Mouse (Mus musculus): ENCODE measurements at regions not wholly inside any gene's neighbourhood (a gene's known extent, or its start where the extent isn't known, plus 50 kb on each side); places are given as distances from the start of the nearest gene placed in this dataset.
A peak's percentile ranks its signal among the peaks of the same experiment; 100 is the strongest.

- no peak for DNase-seq (ENCODE audit: low spot score)
These were observed 141.5 kb upstream of the Jag1 start for GRCm38 (mm10) chr2:137257847-137258515.

DNA sequence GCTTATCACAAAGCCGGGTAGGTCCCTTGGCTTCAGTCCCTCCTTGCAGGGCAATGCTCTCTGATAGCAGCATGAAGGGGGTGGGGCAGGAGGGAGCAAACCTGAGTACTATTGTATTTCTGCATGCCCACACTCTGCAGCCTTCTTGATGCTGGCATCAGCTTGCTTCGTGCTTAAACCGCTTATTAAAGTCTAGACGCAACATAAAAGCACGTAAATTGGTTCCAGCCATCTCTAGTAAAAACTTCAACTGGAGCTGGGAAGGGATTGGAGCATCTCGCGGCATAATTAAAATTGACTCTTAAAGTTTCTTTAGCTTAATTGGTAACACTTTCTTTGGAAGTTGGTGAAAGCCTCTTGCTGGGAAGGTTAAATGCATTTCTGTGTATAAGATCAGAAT lies 131.5 kb upstream of the Jag1 start:
- DNase-seq (ENCODE audit: low spot score), result no peak

DNA sequence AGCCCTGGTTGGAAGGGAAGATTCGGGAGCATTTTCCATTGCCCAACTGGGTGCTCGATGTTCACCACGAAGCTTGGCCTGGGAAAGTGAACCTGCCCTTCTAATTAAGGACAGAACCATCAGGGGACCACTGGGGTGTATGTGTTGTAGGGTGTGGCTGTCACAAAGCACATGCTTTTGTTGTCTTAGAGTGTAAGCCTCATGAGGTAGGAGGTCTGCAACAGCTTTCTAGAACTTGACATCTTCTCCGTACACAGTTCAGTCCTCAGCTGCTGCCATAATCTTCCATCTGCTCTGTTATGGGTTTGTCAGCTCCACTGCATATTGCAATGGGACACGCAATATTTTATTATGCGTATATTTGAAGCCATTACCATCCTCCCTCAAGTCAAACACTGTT lies 127.9 kb upstream of the Jag1 start:
- DNase-seq (ENCODE audit: low spot score), result no peak

DNA sequence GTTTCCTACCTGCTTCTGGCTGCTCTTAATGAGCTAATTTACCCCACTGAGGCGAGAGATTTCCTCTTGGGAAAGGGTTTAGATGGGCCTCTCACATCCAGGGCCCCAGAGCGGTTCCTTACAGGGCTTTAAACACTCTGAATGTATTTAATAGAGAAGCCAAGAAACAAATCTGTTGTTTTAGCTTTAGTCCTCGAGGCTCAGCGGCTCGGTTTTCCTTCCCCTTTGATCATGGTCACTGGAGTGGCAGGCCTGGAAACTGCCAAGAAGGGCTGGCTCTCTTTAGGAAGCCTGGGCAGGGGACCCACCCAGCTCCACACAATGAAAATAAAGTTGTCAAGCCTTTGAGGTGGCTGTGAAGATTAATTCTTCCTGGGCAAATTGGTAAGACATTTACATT lies 127.5 kb upstream of the Jag1 start:
- DNase-seq (ENCODE audit: low spot score), result no peak

GRCm38 (mm10) chr2:137236961-137237360 lies 120.5 kb upstream of the Jag1 start:
- DNase-seq (ENCODE audit: low spot score), result no peak

DNA sequence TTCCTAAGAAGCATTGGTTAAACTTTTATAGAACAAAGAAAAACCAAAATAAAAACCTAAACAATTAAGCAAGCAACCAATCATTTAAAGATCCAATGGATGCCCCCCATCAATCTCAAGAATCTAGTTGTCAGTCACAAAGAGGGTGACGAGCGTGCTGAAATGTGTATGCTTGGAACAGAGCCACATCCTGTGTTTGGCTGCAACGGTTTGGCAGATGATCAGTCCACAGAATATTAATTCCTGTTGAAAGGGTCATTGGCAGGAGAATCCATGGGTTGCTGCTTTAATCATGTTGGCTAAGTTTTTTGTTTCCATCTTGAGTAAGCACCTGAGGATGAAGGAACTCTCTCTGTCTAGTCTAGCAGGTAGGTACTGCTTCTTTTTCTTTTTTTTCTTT lies 117.5 kb upstream of the Jag1 start:
- DNase-seq (ENCODE audit: low spot score), result no peak

- DNase-seq (ENCODE audit: low spot score), result no peak
These were observed 114.7 kb upstream of the Jag1 start for GRCm38 (mm10) chr2:137231161-137231560.

DNA sequence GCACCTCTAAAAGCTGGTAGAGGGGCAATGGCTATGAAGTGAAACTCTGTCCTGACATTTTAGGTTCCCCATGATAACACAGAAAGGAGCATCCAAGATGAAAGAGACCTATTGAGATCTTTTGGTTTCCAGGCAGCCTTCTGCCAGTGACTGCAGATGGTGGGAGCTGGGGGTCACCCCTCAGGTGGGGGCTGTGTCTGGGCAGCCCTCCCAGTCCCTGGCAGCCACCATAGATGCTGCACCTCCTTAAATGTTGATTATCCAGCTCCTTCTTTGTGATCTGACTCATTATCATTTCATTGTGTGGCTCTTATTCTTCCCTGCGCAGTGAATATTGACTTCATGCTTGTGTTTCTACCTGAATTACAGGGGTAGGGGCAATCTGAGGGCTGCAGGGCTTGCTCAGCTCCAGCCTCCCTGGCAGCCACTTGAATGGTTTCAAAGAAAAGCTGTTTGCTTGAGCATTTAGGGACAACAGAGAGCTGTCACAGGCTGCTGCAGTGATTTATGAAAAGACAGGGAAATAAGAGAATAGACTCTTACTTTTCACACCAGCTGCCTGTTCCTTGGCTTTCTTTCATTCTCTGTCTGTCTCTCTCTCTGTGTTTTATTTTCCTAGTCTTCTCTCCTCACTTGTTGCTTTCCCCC lies 113.1 kb upstream of the Jag1 start:
- no peak for DNase-seq (ENCODE audit: low spot score)

DNA sequence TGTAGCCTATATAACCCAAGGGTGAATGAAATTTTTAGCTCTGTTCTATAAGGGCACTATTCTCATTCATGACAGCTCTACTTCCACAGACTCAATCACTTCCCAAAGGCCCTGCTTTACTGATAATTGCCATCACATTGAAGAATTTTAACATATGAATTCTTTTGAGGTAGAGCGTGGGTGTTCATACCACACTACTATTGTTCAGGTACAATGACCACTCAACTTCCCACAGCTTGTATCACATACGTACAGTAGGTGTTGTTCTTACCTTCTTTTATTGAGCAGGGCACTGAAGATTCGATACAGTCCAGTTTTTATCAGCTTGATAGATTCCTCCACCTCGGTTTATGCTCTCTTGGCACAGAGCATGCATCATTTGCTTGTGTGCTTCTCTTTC lies 111.1 kb upstream of the Jag1 start:
- no peak for DNase-seq (ENCODE audit: low spot score)

GRCm38 (mm10) chr2:137224702-137225552 lies 108.5 kb upstream of the Jag1 start:
- no peak for DNase-seq (ENCODE audit: low spot score)

DNA sequence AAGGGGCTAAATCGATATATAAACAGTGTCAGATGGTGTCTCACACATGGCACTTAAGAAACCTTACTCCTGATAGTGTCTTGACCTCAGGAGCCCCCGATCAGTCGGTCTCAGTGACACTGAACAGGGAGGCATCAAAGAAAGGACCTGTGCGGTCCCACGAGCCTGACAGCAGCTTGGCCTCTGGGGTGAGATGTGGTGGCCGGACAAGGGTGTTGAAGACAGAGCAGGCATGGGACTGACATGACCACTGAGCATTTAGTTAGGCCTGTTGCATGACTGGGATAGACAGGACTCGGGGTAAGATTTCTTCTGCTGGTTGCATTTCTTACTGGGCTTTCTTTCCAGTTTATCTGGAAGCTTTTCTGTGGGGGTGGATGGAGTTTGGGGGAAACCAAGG lies 99.3 kb upstream of the Jag1 start:
- DNase-seq (ENCODE audit: low spot score), result no peak

DNA sequence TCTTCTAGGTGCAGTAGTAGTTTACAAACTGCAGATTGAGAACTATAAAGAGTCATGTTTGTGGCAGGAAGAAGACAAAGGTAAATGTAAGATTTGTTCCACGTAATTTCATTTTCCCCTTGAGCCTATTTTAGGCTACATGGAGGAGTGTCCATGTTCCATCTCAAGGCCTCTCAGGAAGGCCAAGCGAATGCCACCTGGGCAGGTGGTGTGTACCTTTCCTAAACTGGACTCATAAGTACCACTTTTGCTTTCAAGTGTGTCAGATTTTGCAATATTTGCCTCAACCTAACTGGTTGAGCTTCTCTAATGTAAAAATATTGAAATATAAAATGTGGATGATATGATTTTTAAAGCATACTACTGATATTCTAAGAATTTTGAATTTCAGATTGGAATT lies 91.4 kb upstream of the Jag1 start:
- DNase-seq (ENCODE audit: low spot score), result no peak

DNA sequence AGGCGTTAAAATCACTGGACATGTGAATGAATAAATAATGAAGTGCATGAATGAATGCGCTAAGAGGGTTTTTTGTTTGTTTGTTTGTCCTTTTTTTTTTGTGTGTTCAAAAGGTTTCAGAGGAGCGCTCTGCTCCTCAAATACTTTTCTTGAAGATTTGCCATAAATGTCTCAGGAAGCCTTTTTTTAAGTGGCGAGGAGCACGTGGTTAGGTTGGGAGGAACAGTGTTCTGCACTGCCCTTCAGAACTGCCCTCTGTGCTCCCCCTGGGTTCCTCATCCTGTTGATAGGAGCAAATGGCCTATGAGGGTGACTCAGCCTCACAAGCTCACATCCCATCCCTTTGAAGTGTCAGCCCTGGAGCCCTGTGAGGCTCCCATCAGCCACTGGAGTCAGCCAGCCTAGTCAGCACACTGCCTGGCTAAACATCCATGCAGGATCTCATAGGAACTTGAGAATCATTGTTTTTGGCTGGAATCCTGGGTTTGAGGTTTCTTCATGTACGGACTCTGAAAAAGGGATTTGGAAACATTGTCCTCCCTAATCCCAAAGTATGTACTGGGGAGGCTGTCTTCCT lies 87.9 kb upstream of the Jag1 start:
- DNase-seq (ENCODE audit: low spot score), result peak; percentile 38

GRCm38 (mm10) chr2:137200101-137200500 lies 83.7 kb upstream of the Jag1 start:
- no peak for DNase-seq (ENCODE audit: low spot score)

DNA sequence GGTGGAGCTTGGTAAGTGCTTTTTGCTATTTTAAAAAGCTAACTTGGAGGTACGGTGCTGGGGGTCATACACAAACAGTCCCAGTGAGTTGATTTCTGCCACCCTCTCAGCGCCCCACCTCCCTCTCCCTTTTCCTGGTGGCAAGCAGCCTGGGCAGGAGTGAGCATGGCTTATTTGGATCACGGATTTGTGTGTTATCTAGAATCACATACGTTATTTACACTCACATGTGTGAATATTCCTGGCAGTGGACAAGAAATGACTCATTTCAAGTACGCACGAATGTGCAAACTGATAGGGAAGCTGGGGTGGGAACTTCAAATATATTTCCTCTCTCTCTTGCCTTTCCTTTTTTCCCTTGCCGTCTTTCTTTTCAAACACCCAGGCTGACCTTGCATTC lies 75.7 kb upstream of the Jag1 start:
- no peak for DNase-seq (ENCODE audit: low spot score)

DNA sequence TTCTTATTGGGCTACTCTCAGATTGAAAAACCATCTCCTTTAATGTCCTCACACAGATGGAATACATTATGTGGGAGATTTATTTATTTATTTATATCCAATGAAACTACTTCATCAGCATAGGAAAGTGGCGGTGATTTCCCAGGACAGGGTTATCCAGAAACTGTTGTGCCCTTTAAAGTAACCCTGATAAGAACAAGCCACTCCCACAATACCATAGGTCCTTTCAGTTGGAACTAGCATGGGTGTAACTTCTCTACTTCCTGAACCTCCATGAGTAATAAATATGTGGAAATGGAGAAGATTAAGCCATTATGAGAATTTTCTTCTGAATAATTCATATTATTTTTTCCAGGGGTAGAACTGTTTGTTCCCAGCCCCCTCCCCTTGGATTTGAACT lies 52.7 kb upstream of the Jag1 start:
- DNase-seq (ENCODE audit: low spot score), result no peak

DNA sequence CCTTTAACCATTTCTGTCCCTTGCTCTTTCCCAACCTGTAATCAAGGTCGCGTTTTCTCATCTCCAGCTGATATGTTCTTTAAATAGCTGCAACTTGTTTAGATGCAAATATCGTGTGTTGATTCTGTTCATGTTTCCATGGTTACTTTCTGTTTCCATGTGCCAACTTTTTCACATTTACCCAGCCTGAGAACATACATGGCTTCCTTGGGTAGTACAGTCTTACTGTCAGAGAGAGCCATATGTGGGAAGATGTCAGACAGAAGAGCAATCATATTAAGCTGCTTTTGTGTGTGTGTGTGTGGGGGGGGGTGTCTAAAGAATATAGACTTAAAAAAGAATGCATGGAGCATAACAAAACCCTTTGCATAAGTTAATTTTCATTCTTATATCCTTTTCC lies 52.2 kb upstream of the Jag1 start:
- no peak for DNase-seq (ENCODE audit: low spot score)
